Mouse (Mus musculus): Measurements from ENCODE around the gene Mst1r.

The Mst1r gene

GRCm38 (mm10) chr9:107950460-107951355, 44.0 kb downstream of the Mst1r start:
- DNase-seq (ENCODE audit: low read depth, low spot score) = peak; percentile 82

- DNase-seq (ENCODE audit: low read depth, low spot score) = no peak
These were observed 49.1 kb downstream of the Mst1r start for GRCm38 (mm10) chr9:107955613-107956289.

GRCm38 (mm10) chr9:107957141-107957540, 50.5 kb downstream of the Mst1r start:
- no peak for DNase-seq (ENCODE audit: low read depth, low spot score)

GRCm38 (mm10) chr9:107959896-107960295, 53.2 kb downstream of the Mst1r start:
- DNase-seq (ENCODE audit: low read depth, low spot score) = no peak

GRCm38 (mm10) chr9:107960928-107961327, 54.3 kb downstream of the Mst1r start:
- DNase-seq (ENCODE audit: low read depth, low spot score) = peak; percentile 36

GRCm38 (mm10) chr9:107961351-107961762, 54.7 kb downstream of the Mst1r start:
- no peak for DNase-seq (ENCODE audit: low read depth, low spot score)

GRCm38 (mm10) chr9:107961881-107962280, 55.2 kb downstream of the Mst1r start:
- DNase-seq (ENCODE audit: low read depth, low spot score) = no peak

- no peak for DNase-seq (ENCODE audit: low read depth, low spot score)
These were observed 56.2 kb downstream of the Mst1r start for GRCm38 (mm10) chr9:107962916-107963315.

- DNase-seq (ENCODE audit: low read depth, low spot score) = peak; percentile 74
These were observed 57.0 kb downstream of the Mst1r start for GRCm38 (mm10) chr9:107963700-107964099.

GRCm38 (mm10) chr9:107964681-107965080, 58.0 kb downstream of the Mst1r start:
- no peak for DNase-seq (ENCODE audit: low read depth, low spot score)

- DNase-seq (ENCODE audit: low read depth, low spot score) = no peak
These were observed 60.0 kb downstream of the Mst1r start for GRCm38 (mm10) chr9:107966676-107967075.

GRCm38 (mm10) chr9:107967437-107967836, 60.8 kb downstream of the Mst1r start:
- no peak for DNase-seq (ENCODE audit: low read depth, low spot score)

GRCm38 (mm10) chr9:107968531-107968930, 61.9 kb downstream of the Mst1r start:
- no peak for DNase-seq (ENCODE audit: low read depth, low spot score)

All from A20 (cell line).